13 mouse cellular contexts compared by ENCODE assay signal in genomic region chr7:142661811-142662210, GRCm38 (mm10). TPM values are rescaled to one million over a fixed set of nuclear protein-coding genes. Genes with fewer than 3 reads are reported as not detected.
DNase-seq lines count a peak whose midpoint lies in the region; ATAC-seq and TF ChIP-seq lines count a peak whose summit lies in the region.
"Had no signal": no experiment of that assay in that cellular context is flagged by ENCODE, and none has a peak within 500 bp of the region (broad histone marks: within the 10 kb centered on the region; RNA-seq: fewer than 3 reads in every experiment).

No protein-coding gene starts in this region.

- TF ChIP-seq CTCF in heart, postnatal 0 days (IDR thresholded peaks at IDR 0.05; ENCODE audit: low read depth) = no peak
- TF ChIP-seq CTCF in heart, adult 2 months (IDR thresholded peaks at IDR 0.05) = no peak
- TF ChIP-seq CTCF in stomach, postnatal 0 days (IDR thresholded peaks at IDR 0.05; ENCODE audit: low read depth) = no peak

- H3K36me3 ChIP-seq in heart, postnatal 0 days (replicated peaks; ENCODE audit: control insufficient read depth, insufficient read depth, low read length) = no peaks in the 10 kb centered on the region
- H3K36me3 ChIP-seq in heart, adult 2 months (ENCODE audit: control insufficient read depth, insufficient read depth, low read length) = no peaks in the 10 kb centered on the region
- peaks cover 3% of the 10 kb centered on the region for H3K36me3 ChIP-seq in stomach, embryonic 14.5 days (ENCODE audit: control insufficient read depth, insufficient read depth, low read length)
- no peaks in the 10 kb centered on the region for H3K36me3 ChIP-seq in stomach, postnatal 0 days (ENCODE audit: control insufficient read depth, insufficient read depth, low read length)
- H3K36me3 ChIP-seq in limb, embryonic 12.5 days = peaks cover 15% of the 10 kb centered on the region

- no peak for ATAC-seq in heart, postnatal 0 days (ENCODE audit: insufficient read depth, low read depth)
- no peak for ATAC-seq in stomach, embryonic 14.5 days (ENCODE audit: insufficient number of reproducible peaks, insufficient read depth, low FRiP score, low read depth)
- no peak for ATAC-seq in stomach, postnatal 0 days (ENCODE audit: low FRiP score, low TSS enrichment)
- ATAC-seq in limb, embryonic 12.5 days (ENCODE audit: insufficient number of reproducible peaks, insufficient read depth, low FRiP score, low TSS enrichment, low read depth) = no peak
- no peak for ATAC-seq in CD4-positive, CD25-positive, alpha-beta regulatory T cell, adult 4 months

- H3K79me2 ChIP-seq in heart, adult 2 months (replicated peaks; ENCODE audit: control insufficient read depth, insufficient read depth, low read length) = no peaks in the 10 kb centered on the region

- no peak for DNase-seq in heart, postnatal 0 days (ENCODE audit: low spot score)
- DNase-seq in heart, adult 2 months = no peak
- no peak for DNase-seq in stomach, postnatal 0 days (ENCODE audit: low spot score)
- DNase-seq in urinary bladder, postnatal 36 days (ENCODE audit: low spot score in 2 of 2) = no peak
- DNase-seq: adrenal gland, postnatal 14 days; cerebellum, adult 11 months; kidney, postnatal 10 days; layer of hippocampus, postnatal 36 days had no signal

- H3K27me3 ChIP-seq in heart, postnatal 0 days (ENCODE audit: control insufficient read depth, insufficient read depth, low read length) = peaks cover 89% of the 10 kb centered on the region
- H3K27me3 ChIP-seq in heart, adult 2 months (ENCODE audit: control insufficient read depth, insufficient read depth, low read length) = peaks cover 35% of the 10 kb centered on the region
- peaks cover 25% of the 10 kb centered on the region; the same call in 1 of the 2 replicates for H3K27me3 ChIP-seq in stomach, embryonic 14.5 days (ENCODE audit: control insufficient read depth, insufficient read depth, low read length)
- peaks cover 17% of the 10 kb centered on the region for H3K27me3 ChIP-seq in stomach, postnatal 0 days (ENCODE audit: control insufficient read depth, insufficient read depth, low read length)
- H3K27me3 ChIP-seq in limb, embryonic 12.5 days = peaks cover 89% of the 10 kb centered on the region

- H3K9me3 ChIP-seq in heart, postnatal 0 days (replicated peaks; ENCODE audit: control insufficient read depth, low read length) = no peaks in the 10 kb centered on the region
- no peaks in the 10 kb centered on the region for H3K9me3 ChIP-seq in stomach, embryonic 14.5 days (ENCODE audit: control insufficient read depth, low read depth, low read length)
- no peaks in the 10 kb centered on the region for H3K9me3 ChIP-seq in stomach, postnatal 0 days (ENCODE audit: control insufficient read depth, low read length)
- H3K9me3 ChIP-seq in limb, embryonic 12.5 days = no peaks in the 10 kb centered on the region
- H3K9me3 ChIP-seq: hindbrain, embryonic 10.5 days had no signal

- H3K4me3 ChIP-seq in heart, postnatal 0 days (ENCODE audit: low read depth, low read length) = no peak overlapping the region
- no peak overlapping the region for H3K4me3 ChIP-seq in heart, adult 2 months
- peak overlapping the region; percentile 59 for H3K4me3 ChIP-seq in stomach, embryonic 14.5 days (ENCODE audit: low read depth, low read length)
- no peak overlapping the region for H3K4me3 ChIP-seq in stomach, postnatal 0 days (ENCODE audit: low read depth, low read length)
- H3K4me3 ChIP-seq in limb, embryonic 12.5 days (replicated peaks) = peak overlapping the region; percentile 66

- intact Hi-C loops in heart, adult 2 months (cut with DNase I) = no loop called here

- TF ChIP-seq EP300 in heart, postnatal 0 days (IDR thresholded peaks at IDR 0.05; ENCODE audit: low read depth) = no peak
- no peak for TF ChIP-seq EP300 in heart, adult 2 months (IDR thresholded peaks at IDR 0.05; ENCODE audit: insufficient read depth, low read depth, low read length)
- TF ChIP-seq EP300 in stomach, postnatal 0 days (optimal IDR thresholded peaks at IDR 0.05) = no peak

- H3K27ac ChIP-seq in heart, postnatal 0 days (ENCODE audit: low read depth) = peak overlapping the region; percentile 86; the same call in 1 of the 2 replicates
- H3K27ac ChIP-seq in heart, adult 2 months = no peak overlapping the region
- H3K27ac ChIP-seq in stomach, embryonic 14.5 days (ENCODE audit: low read length) = peak overlapping the region; percentile 96; the same call in 1 of the 2 replicates
- H3K27ac ChIP-seq in stomach, postnatal 0 days (replicated peaks) = no peak overlapping the region
- H3K27ac ChIP-seq in limb, embryonic 12.5 days = peak overlapping the region; percentile 98

- H3K9ac ChIP-seq in heart, postnatal 0 days (replicated peaks; ENCODE audit: low read depth, low read length) = peak overlapping the region; percentile 67; the same call in 1 of the 2 replicates
- no peak overlapping the region for H3K9ac ChIP-seq in heart, adult 2 months (ENCODE audit: low read depth, low read length)
- peak overlapping the region; percentile 85 for H3K9ac ChIP-seq in stomach, embryonic 14.5 days (replicated peaks; ENCODE audit: low read depth, low read length)
- H3K9ac ChIP-seq in stomach, postnatal 0 days (ENCODE audit: low read length) = no peak overlapping the region
- H3K9ac ChIP-seq in limb, embryonic 12.5 days (replicated peaks) = peak overlapping the region; percentile 96

- peak overlapping the region; percentile 73 for H3K4me2 ChIP-seq in heart, postnatal 0 days (ENCODE audit: low read depth, low read length)
- peak overlapping the region; percentile 58 for H3K4me2 ChIP-seq in stomach, embryonic 14.5 days (replicated peaks; ENCODE audit: low read depth, low read length)
- no peak overlapping the region for H3K4me2 ChIP-seq in stomach, postnatal 0 days (replicated peaks; ENCODE audit: low read depth)
- H3K4me2 ChIP-seq in limb, embryonic 12.5 days = peak overlapping the region; percentile 66

- H3K4me1 ChIP-seq in heart, postnatal 0 days (ENCODE audit: control insufficient read depth, insufficient read depth) = no peaks in the 10 kb centered on the region
- H3K4me1 ChIP-seq in heart, adult 2 months (ENCODE audit: control insufficient read depth, insufficient read depth, low read length) = peaks cover 2% of the 10 kb centered on the region
- H3K4me1 ChIP-seq in stomach, embryonic 14.5 days (ENCODE audit: control insufficient read depth, insufficient read depth, low read length) = no peaks in the 10 kb centered on the region
- no peaks in the 10 kb centered on the region for H3K4me1 ChIP-seq in stomach, postnatal 0 days (replicated peaks; ENCODE audit: control insufficient read depth, insufficient read depth)
- peaks cover 33% of the 10 kb centered on the region for H3K4me1 ChIP-seq in limb, embryonic 12.5 days (replicated peaks)

- no peak for TF ChIP-seq POLR2A in heart, adult 2 months (IDR thresholded peaks at IDR 0.05; ENCODE audit: insufficient read depth, low read depth, low read length)

RNA-seq across cellular contexts. Expression of gene Igf2, which starts 4.8 kb away (rescaled TPM):
- total RNA-seq in heart, postnatal 0 days (2014; rRNA removed; ENCODE audit: low replicate concordance) = 1,317 and 1,642 TPM in 2 replicates
- 950 and 1,040 TPM in 2 replicates for polyA plus RNA-seq in heart, postnatal 0 days (2015; fragmentation: Nextera tagmentation; extraction: Ambion mirVana)
- total RNA-seq in heart, adult 2 months (2021) = 10 to 100 TPM; 60.0 to 75.2 TPM
- polyA plus RNA-seq in heart, adult 2 months (2012; rRNA removed) = 64.5 and 80.0 TPM in 2 replicates
- 1,256 and 1,341 TPM in 2 replicates for polyA plus RNA-seq in stomach, embryonic 14.5 days (2014; fragmentation: Nextera tagmentation; extraction: Ambion mirVana)
- polyA plus RNA-seq in stomach, postnatal 0 days (2015; fragmentation: Nextera tagmentation; extraction: Ambion mirVana) = 287 and 390 TPM in 2 replicates
- 815 and 938 TPM in 2 replicates for polyA plus RNA-seq in limb, embryonic 12.5 days (2016; fragmentation: Nextera tagmentation; extraction: Ambion mirVana)
- polyA plus RNA-seq in CD4-positive, CD25-positive, alpha-beta regulatory T cell, adult 4 months (2017; shearing (Covaris generic)) = 1 to 10 TPM in 1 of 2 experiments, under 1 TPM in 1; 0.69 to 1.1 TPM

RNA-seq across cellular contexts. Expression of gene Gm49394, which starts 7.9 kb away (rescaled TPM):
- total RNA-seq in heart, postnatal 0 days (2014; rRNA removed; ENCODE audit: low replicate concordance) = not detected in 2 replicates
- not detected in 2 replicates for polyA plus RNA-seq in heart, postnatal 0 days (2015; fragmentation: Nextera tagmentation; extraction: Ambion mirVana)
- not detected for total RNA-seq in heart, adult 2 months (2021)
- not detected in 2 replicates for polyA plus RNA-seq in heart, adult 2 months (2012; rRNA removed)
- not detected in 2 replicates for polyA plus RNA-seq in stomach, embryonic 14.5 days (2014; fragmentation: Nextera tagmentation; extraction: Ambion mirVana)
- polyA plus RNA-seq in stomach, postnatal 0 days (2015; fragmentation: Nextera tagmentation; extraction: Ambion mirVana) = not detected in 2 replicates
- not detected in 2 replicates for polyA plus RNA-seq in limb, embryonic 12.5 days (2016; fragmentation: Nextera tagmentation; extraction: Ambion mirVana)
- polyA plus RNA-seq in CD4-positive, CD25-positive, alpha-beta regulatory T cell, adult 4 months (2017; shearing (Covaris generic)) = not detected
- total RNA-seq: adrenal gland, postnatal 14 days; midbrain, postnatal 0 days had no signal
- polyA plus RNA-seq: hindbrain, embryonic 10.5 days; midbrain, postnatal 0 days had no signal

Comparison
In these comparisons a context has a peak if more than half of its experiments do, and no peak if none do; other contexts are left out.
1. H3K27ac ChIP-seq: peak in heart, postnatal 0 days (single experiment), stomach, embryonic 14.5 days (single experiment) and limb, embryonic 12.5 days (single experiment); none in heart, adult 2 months (single experiment) and stomach, postnatal 0 days (single experiment).
2. H3K4me3 ChIP-seq: peak in stomach, embryonic 14.5 days (single experiment) and limb, embryonic 12.5 days (single experiment); none in heart, postnatal 0 days (single experiment), heart, adult 2 months (single experiment) and stomach, postnatal 0 days (single experiment).
3. H3K9ac ChIP-seq: peak in heart, postnatal 0 days (single experiment), stomach, embryonic 14.5 days (single experiment) and limb, embryonic 12.5 days (single experiment); none in heart, adult 2 months (single experiment) and stomach, postnatal 0 days (single experiment).
4. RNA of gene Igf2, which starts 4.8 kb away (polyA plus RNA-seq): 1,256 to 1,341 TPM in stomach, embryonic 14.5 days, 950 to 1,040 TPM in heart, postnatal 0 days, 815 to 938 TPM in limb, embryonic 12.5 days, 287 to 390 TPM in stomach, postnatal 0 days and 64.5 to 80.0 TPM in heart, adult 2 months; 0.69 to 1.1 TPM in CD4-positive, CD25-positive, alpha-beta regulatory T cell, adult 4 months; every median in the first group is over 10 times any median in the second.